Mouse (Mus musculus) neural tube, embryonic 10.5 days (tissue): ENCODE measurements at regions not wholly inside any gene's neighbourhood (a gene's known extent, or its start where the extent isn't known, plus 50 kb on each side); places are given as distances from the start of the nearest gene placed in this dataset.
A peak's percentile ranks its signal among the peaks of the same experiment; 100 is the strongest.

Source experiments
- DNase-seq: peaks from one replicate; pipeline ENCODE4 v3.0.0-alpha.2; 2017; ENCODE audit warnings: low spot score; ENCODE audit errors: extremely low spot score

- no peak for DNase-seq
These were observed 898.6 kb downstream of the Galc start for GRCm38 (mm10) chr12:97360656-97361055.

GRCm38 (mm10) chr12:97326582-97326981 lies 932.7 kb downstream of the Galc start:
- DNase-seq = no peak

- DNase-seq = no peak
These were observed 946.8 kb downstream of the Galc start for GRCm38 (mm10) chr12:97312282-97313040.

- no peak for DNase-seq
These were observed 980.5 kb downstream of the Galc start for GRCm38 (mm10) chr12:97278792-97279191.

- peak; percentile 15 for DNase-seq
These were observed 980.9 kb downstream of the Galc start for GRCm38 (mm10) chr12:97278331-97278730.
